Mouse (Mus musculus) spleen, adult 10 weeks (tissue): ENCODE results near the gene Olfr373. TPM values are rescaled to one million over a fixed set of nuclear protein-coding genes. Genes with fewer than 3 reads are reported as not detected.

Experiments
- polyA plus RNA-seq: library from polyadenylated mRNA; stranded (reverse); fragments of 350-450 nt; fragmentation: Illumina TruSeq; extraction: RNeasy Lipid Tissue Mini Kit (QIAGEN cat#74804); gene quantifications from one replicate; pipeline ENCODE4 v1.2.3, GENCODE M21; 2015; ENCODE audit warnings: low replicate concordance; ENCODE audit not compliant: insufficient read depth

The Olfr373 gene
- polyA plus RNA-seq = not detected

GRCm38 (mm10) chr8:72082877-72083276 lies at the start of gene Olfr373:
TSS of gene Olfr373 (plus strand) at chr8:72083177.

GRCm38 (mm10) chr8:72040918-72041317 lies 42.1 kb upstream of the Olfr373 start, which contains the start of gene Olfr372:
TSS of gene Olfr372 (plus strand) at chr8:72041218.

GRCm38 (mm10) chr8:72106740-72107139 lies 23.8 kb downstream of the Olfr373 start, which contains the start of gene Olfr374:
TSS of gene Olfr374 (plus strand) at chr8:72107040.

GRCm38 (mm10) chr8:72134756-72135445 lies 51.9 kb downstream of the Olfr373 start, which contains the start of gene Tpm4:
TSS of gene Tpm4 (plus strand) at chr8:72134975.

Other genes with a start within 250 kb of the Olfr373 start
- 18.8 TPM for gene Zfp709, start 201.2 kb upstream of the Olfr373 start, polyA plus RNA-seq
- gene Zfp882, start 174.6 kb upstream of the Olfr373 start, polyA plus RNA-seq = 13.7 TPM
- gene Zfp617, start 174.5 kb upstream of the Olfr373 start, polyA plus RNA-seq = 46.6 TPM
- gene Zfp961, start 132.1 kb upstream of the Olfr373 start, polyA plus RNA-seq = 56.0 TPM
- gene Cyp4f18, start 73.6 kb upstream of the Olfr373 start, polyA plus RNA-seq = 35.6 TPM
- gene Olfr372, start 42.0 kb upstream of the Olfr373 start, polyA plus RNA-seq = 0.08 TPM
- 0.10 TPM for gene Olfr374, start 23.9 kb downstream of the Olfr373 start, polyA plus RNA-seq
- gene Tpm4, start 51.8 kb downstream of the Olfr373 start, polyA plus RNA-seq = 486 TPM
- 177 TPM for gene Rab8a, start 78.0 kb downstream of the Olfr373 start, polyA plus RNA-seq
- gene Hsh2d, start 106.5 kb downstream of the Olfr373 start, polyA plus RNA-seq = 26.3 TPM
- gene Cib3, start 129.7 kb downstream of the Olfr373 start, polyA plus RNA-seq = 0.79 TPM
- gene Gm11034, start 130.5 kb downstream of the Olfr373 start, polyA plus RNA-seq = not detected
- gene Fam32a, start 136.6 kb downstream of the Olfr373 start, polyA plus RNA-seq = 74.4 TPM
- 94.1 TPM for gene Ap1m1, start 156.8 kb downstream of the Olfr373 start, polyA plus RNA-seq
- gene Gm10282, start 222.1 kb downstream of the Olfr373 start, polyA plus RNA-seq = 4.5 TPM
- 88.1 TPM for gene Klf2, start 235.9 kb downstream of the Olfr373 start, polyA plus RNA-seq